In genomic region chr2:142303098-142303911, GRCm38 (mm10) we compare ENCODE assay signal across 16 mouse cellular contexts.
DNase-seq lines count a peak whose midpoint lies in the region; ATAC-seq and TF ChIP-seq lines count a peak whose summit lies in the region.
"Had no signal": no experiment of that assay in that cellular context is flagged by ENCODE, and none has a peak within 500 bp of the region (broad histone marks: within the 10 kb centered on the region; RNA-seq: fewer than 3 reads in every experiment).

No protein-coding gene starts in this region.

- H3K4me3 ChIP-seq in forebrain, embryonic 14.5 days (ENCODE audit: low read depth, low read length) = no peak overlapping the region
- no peak overlapping the region for H3K4me3 ChIP-seq in midbrain, embryonic 13.5 days (replicated peaks)
- H3K4me3 ChIP-seq in heart, embryonic 11.5 days (ENCODE audit: low read depth, low read length) = no peak overlapping the region
- H3K4me3 ChIP-seq: limb, embryonic 10.5 days; liver, embryonic 13.5 days had no signal

- no peaks in the 10 kb centered on the region for H3K9me3 ChIP-seq in forebrain, embryonic 14.5 days (replicated peaks; ENCODE audit: control insufficient read depth, low read length)
- peaks cover 4% of the 10 kb centered on the region; the same call in 1 of the 2 replicates for H3K9me3 ChIP-seq in midbrain, embryonic 13.5 days
- H3K9me3 ChIP-seq in heart, embryonic 11.5 days (replicated peaks; ENCODE audit: control insufficient read depth, low read length) = no peaks in the 10 kb centered on the region
- H3K9me3 ChIP-seq: limb, embryonic 10.5 days; liver, embryonic 13.5 days had no signal

- no peaks in the 10 kb centered on the region for H3K36me3 ChIP-seq in forebrain, embryonic 14.5 days (ENCODE audit: control insufficient read depth, insufficient read depth, low read length)
- no peaks in the 10 kb centered on the region for H3K36me3 ChIP-seq in midbrain, embryonic 13.5 days
- H3K36me3 ChIP-seq in heart, embryonic 11.5 days (ENCODE audit: control insufficient read depth, insufficient read depth, low read length) = no peaks in the 10 kb centered on the region
- H3K36me3 ChIP-seq: limb, embryonic 10.5 days; liver, embryonic 13.5 days had no signal

- ATAC-seq in forebrain, embryonic 14.5 days = peak; percentile 72
- ATAC-seq in midbrain, embryonic 13.5 days = peak; percentile 95
- no peak for ATAC-seq in heart, embryonic 11.5 days (replicated peaks; ENCODE audit: insufficient number of reproducible peaks, low FRiP score, low TSS enrichment)

- 4% methylated on average over 2 of the region's 2 CpGs for WGBS in forebrain, embryonic 14.5 days
- WGBS in midbrain, embryonic 13.5 days = 2% methylated on average over 2 of the region's 2 CpGs
- WGBS in heart, embryonic 11.5 days (ENCODE audit: insufficient replicate concordance) = 44% methylated on average over 2 of the region's 2 CpGs

- no peak overlapping the region for H3K9ac ChIP-seq in forebrain, embryonic 14.5 days (ENCODE audit: low read length)
- H3K9ac ChIP-seq in midbrain, embryonic 13.5 days (replicated peaks) = no peak overlapping the region
- no peak overlapping the region for H3K9ac ChIP-seq in heart, embryonic 11.5 days (ENCODE audit: low read depth, low read length)
- H3K9ac ChIP-seq: liver, embryonic 13.5 days had no signal

- no peaks in the 10 kb centered on the region for H3K27me3 ChIP-seq in forebrain, embryonic 14.5 days (replicated peaks; ENCODE audit: control insufficient read depth, insufficient read depth, low read length)
- no peaks in the 10 kb centered on the region for H3K27me3 ChIP-seq in midbrain, embryonic 13.5 days
- no peaks in the 10 kb centered on the region for H3K27me3 ChIP-seq in heart, embryonic 11.5 days (ENCODE audit: control insufficient read depth, insufficient read depth, low read length)
- H3K27me3 ChIP-seq: liver, embryonic 13.5 days had no signal

- TF ChIP-seq CTCF in brain, embryonic 14.5 days (IDR thresholded peaks at IDR 0.05; ENCODE audit: borderline replicate concordance, extremely low read depth, insufficient read depth, insufficient read length) = no peak

- peaks cover 6% of the 10 kb centered on the region; the same call in 1 of the 2 replicates for H3K4me1 ChIP-seq in forebrain, embryonic 14.5 days (ENCODE audit: control insufficient read depth, insufficient read depth, low read length)
- H3K4me1 ChIP-seq in midbrain, embryonic 13.5 days (replicated peaks) = peaks cover 10% of the 10 kb centered on the region
- no peaks in the 10 kb centered on the region for H3K4me1 ChIP-seq in heart, embryonic 11.5 days (ENCODE audit: control insufficient read depth, insufficient read depth, low read length)
- H3K4me1 ChIP-seq: limb, embryonic 10.5 days; liver, embryonic 13.5 days had no signal

- H3K27ac ChIP-seq in forebrain, embryonic 14.5 days (ENCODE audit: low read depth, low read length) = no peak overlapping the region
- peak overlapping the region; percentile 81 for H3K27ac ChIP-seq in midbrain, embryonic 13.5 days
- H3K27ac ChIP-seq in heart, embryonic 11.5 days (ENCODE audit: low read depth, low read length) = no peak overlapping the region
- H3K27ac ChIP-seq: limb, embryonic 10.5 days; liver, embryonic 13.5 days; stomach, postnatal 0 days had no signal

- DNase-seq in brain, embryonic 14.5 days (ENCODE audit: low read depth) = peak; percentile 79
- peak; percentile 71 for DNase-seq in embryo, embryonic 11 days
- peak; percentile 59 for DNase-seq in forebrain, embryonic 14.5 days (ENCODE audit: low spot score)
- DNase-seq in cerebellum, adult 9-10 months = no peak
- DNase-seq in layer of hippocampus, postnatal 14 days (ENCODE audit: low spot score in 2 of 2) = no peak
- DNase-seq: adrenal gland, postnatal 36 days; cerebellum, postnatal 25 days; kidney, adult 18-20 months; kidney, postnatal 25 days; liver, embryonic 13.5 days; lung, postnatal 10 days; thymus, postnatal 25 days had no signal

- TF ChIP-seq POLR2A in brain, embryonic 14.5 days (IDR thresholded peaks at IDR 0.05; ENCODE audit: borderline replicate concordance, extremely low read depth, insufficient read depth, insufficient read length, poor library complexity, severe bottlenecking) = no peak

- no peak overlapping the region for H3K4me2 ChIP-seq in forebrain, embryonic 14.5 days (ENCODE audit: low read length)
- H3K4me2 ChIP-seq in midbrain, embryonic 13.5 days (replicated peaks) = no peak overlapping the region
- no peak overlapping the region for H3K4me2 ChIP-seq in heart, embryonic 11.5 days
- H3K4me2 ChIP-seq: liver, embryonic 13.5 days had no signal

Comparison
In these comparisons a context has a peak if more than half of its experiments do, and no peak if none do; other contexts are left out.
1. DNase-seq: peak in brain, embryonic 14.5 days (single experiment), embryo, embryonic 11 days (single experiment) and forebrain, embryonic 14.5 days (single experiment); none in cerebellum, adult 9-10 months (single experiment) and layer of hippocampus, postnatal 14 days (0 of 2).